Mouse (Mus musculus): ENCODE data around the gene Tspan32. TPM values are rescaled to one million over a fixed set of nuclear protein-coding genes. Genes with fewer than 3 reads are reported as not detected.

Tspan32 gene
- total RNA-seq, 2 experiments from 2014 or later, result 0.17 TPM; not detected in 1

GRCm38 (mm10) chr7:143007599-143008369 is 2.9 kb downstream of the Tspan32 start:
- peak; percentile 84 to 97 for DNase-seq (ENCODE audit: low spot score in 2 of 2)

DNA sequence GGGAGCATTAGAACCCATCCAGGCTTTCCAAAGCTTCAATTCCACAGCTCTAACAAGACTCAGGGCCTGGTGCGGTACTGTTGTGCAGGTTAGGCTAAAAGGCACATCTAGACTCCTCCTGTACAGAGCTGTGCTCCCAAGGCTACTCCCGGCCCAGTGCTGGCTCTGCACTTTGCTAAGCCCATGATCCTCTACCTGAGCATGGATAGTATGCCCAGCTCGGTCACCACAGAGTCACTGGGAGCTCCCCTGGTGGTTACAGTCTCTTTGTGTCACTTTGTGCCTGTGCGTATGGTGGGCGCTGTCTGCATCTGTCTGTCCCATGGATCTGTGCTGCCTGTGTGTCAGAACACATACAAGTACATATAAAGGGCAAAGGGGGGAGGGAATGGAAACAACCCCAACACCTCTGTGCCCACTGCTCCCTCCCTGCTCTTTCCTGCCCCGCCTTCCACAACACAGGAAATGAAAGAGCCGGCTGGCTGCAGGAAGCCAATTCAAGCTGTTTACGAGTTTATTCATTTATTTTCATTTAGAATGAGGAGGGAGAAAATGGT is 3.6 kb downstream of the Tspan32 start:
- DNase-seq (ENCODE audit: low spot score in 2 of 2), result no peak

DNA sequence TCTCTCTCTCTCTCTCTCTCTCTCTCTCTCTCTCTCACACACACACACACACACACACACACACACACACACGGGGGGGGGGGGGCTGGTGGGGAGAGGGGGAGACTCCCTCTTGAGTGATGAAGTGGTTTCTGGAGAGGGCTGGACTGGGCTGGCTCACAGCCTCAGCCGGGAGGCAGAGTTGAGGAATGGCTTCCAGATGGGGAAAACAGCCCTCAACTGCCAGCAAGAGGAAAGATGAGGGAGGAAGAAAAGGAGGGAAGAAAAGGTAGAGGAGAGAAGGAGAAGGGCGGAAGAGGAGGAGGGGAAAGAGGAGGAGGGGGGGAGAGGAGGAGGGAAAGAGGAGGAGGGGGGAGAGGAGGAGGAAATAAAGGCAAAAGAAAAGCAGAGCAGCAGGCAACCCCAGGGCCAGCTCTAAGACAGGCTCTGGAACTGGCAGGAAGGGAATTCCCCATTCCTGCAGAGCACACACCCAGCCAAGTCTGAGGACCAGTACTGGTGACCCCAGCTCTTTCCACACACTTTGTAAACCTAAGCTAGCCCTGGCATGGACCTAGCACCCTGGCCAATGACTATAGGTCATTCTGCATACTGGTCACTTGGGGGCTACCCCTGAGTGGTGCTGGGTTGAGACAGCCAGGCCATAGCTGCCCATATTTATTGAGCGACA is 4.3 kb downstream of the Tspan32 start:
- no peak for DNase-seq (ENCODE audit: low spot score in 2 of 2)

DNA sequence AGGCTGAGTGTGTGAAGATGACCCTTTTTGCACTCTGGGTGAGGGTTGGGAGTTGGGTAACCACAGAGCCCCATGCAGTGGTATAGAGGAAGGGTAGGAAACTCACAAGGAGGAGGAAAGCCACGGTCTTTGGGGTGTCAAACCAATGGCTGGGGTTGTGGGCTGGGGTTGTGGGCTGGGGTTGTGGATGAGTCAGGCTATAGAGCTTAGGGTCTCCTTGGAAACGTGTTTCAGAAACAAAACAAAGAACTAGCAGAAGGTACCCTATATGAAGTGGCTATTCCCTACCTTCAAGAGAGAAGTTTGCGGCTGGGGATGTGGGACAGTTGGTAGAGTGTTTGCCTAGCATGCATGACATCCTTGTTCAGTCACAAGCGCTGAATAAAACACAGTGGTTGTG is 5.2 kb downstream of the Tspan32 start:
- DNase-seq (ENCODE audit: low spot score in 2 of 2), result no peak

DNA sequence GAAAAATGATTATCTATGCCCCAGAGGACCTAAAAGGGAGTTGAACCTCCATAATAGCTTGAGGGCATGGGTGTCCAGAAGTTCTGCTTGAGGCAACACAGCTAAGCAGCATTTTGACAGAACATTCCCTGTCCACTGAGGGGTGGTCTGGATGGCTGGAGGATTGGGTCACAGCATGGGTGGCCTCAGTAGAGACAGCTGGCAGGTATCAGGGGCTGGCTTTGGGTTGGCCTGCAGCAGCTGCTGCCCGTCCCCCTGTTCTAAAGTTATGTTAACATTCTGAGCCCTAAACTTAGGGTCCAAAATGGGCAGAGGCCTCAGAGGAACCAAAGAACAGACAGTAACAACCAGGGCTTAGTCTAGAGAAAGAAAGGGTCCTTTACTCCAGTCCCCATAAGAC is 6.4 kb downstream of the Tspan32 start:
- no peak for DNase-seq (ENCODE audit: low spot score in 2 of 2)

DNA sequence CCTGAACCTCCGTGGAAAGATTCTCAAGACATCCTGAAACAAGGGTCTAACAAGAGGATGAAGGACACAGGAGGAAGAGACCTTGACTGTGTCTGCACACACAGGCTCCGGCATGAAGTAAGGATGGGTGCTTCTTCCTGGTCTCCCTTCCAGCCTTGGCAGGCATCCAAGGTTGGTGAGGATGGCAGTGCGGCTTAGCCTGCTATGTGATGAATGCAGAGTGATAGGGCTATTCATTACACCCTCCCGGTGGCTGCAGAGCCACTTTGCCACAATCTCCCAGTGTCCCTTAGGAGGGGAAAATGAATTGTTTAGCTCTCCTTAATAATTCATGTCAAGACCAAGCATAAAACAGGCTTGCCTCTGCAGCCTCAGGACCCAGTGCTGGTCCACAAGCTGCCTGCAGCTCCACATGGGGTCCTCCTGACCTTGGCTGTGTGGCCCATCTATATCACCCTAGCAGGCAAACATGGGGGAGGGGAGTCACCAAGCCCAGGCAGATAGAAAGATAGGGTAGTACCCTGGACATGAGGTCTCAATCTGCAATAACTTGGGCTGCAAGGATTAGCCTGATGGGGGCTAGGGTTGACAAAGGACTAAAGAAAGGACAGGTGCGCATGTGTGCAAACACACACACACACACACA is 7.5 kb downstream of the Tspan32 start:
- DNase-seq (ENCODE audit: low spot score in 2 of 2), result no peak

DNA sequence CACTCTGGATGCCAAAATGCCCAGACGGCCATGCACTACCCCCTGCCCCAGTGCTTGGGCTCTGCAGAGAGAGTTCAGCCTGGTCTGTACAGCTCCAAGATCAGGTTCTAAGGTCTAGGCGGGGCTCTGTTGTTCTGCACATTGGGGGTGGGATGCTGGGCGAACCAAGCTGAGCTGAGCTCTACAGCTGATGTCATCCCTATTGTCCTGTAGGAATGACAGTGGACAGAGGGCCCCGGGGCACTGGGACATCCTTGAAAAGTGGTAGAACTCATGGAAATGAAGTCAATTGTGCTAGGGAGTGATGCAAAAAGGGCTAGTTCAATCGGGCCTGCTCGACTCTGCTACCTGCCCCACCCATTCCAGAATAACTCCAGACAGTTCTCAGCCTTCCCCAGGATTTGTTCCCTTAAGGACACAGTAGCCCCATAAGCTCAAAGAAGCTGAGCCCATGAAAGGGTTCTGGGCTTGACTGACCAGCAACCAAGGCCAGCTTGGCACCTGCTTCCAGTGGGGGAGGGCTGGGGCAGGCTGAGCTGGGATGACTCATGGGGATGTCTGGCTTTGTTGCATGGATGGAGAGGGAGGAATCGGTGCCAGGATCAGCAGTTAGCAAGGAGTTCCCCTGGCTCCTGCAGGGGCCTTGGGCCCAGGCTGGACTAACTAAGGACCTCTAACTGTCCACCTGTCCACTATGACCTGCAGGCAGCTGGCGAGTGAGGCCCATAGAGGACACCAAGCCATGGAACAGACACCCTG is 8.8 kb downstream of the Tspan32 start:
- peak; percentile 23 to 52 for DNase-seq (ENCODE audit: low spot score in 2 of 2)

DNA sequence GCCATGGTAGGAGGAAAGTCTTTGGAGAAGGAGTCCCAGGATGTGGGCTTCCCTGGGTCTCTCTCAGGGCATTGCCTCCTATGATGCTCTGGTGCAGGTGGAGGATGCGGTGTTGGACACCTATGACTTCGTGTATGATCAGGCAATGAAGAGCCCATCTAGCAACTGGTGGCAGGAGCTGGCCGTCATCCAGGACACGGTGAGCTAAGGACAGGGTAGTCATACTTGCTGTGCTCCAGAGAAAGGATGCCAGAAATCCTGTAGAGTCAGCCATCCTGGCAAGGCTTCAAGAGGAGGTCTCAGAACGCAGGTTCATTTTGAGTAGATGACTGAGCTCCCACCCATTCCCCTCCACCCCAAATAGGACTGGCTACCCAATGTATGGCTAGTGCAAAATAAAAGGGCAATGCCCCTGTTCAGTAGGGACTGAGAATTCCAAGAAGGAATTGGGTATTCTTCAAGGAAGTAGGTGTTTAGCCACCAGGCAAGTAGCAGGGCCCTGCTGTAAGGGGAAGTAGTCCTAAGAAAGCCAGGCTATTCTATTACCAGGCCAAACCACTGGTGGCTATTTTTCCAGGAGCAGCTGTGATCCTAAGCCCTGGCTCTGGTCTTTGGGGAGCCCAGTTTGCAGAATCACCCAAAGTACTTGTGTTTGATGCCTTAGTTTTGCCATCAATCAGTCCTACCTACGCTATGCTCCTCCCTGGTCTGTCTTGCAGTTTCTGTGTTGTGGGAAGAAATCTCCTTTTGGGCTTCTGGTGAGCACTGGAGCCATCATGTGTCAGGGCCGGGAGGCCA is 10.2 kb downstream of the Tspan32 start:
- no peak for DNase-seq (ENCODE audit: low spot score in 2 of 2)

GRCm38 (mm10) chr7:143015755-143016423 is 11.0 kb downstream of the Tspan32 start:
- DNase-seq (ENCODE audit: low spot score in 2 of 2), result peak; percentile 65 to 75

GRCm38 (mm10) chr7:143016424-143017142 is 11.7 kb downstream of the Tspan32 start:
- DNase-seq (ENCODE audit: low spot score in 2 of 2), result no peak

- DNase-seq (ENCODE audit: low spot score in 2 of 2), result no peak
Measured at GRCm38 (mm10) chr7:143017181-143017580, 12.3 kb downstream of the Tspan32 start.

DNA sequence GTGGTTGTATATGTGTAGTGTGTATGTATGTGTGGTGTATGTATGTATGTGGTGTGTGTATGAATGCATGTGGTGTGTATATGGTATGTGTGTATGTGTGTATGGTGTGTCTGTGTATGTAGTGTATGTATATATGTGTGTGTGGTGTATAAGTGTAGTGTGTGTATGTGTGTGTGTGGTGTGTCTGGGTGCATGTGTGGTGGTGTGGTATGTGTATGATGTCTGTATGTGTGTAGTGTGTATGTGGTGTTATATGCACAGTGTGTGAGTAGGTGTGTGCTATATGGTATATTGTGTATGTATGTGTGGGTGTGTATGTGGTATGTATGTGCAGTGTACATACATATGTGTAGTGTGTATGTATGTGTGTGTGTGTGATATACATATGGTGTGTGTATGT is 15.2 kb downstream of the Tspan32 start:
- no peak for DNase-seq (ENCODE audit: low spot score in 2 of 2)

DNA sequence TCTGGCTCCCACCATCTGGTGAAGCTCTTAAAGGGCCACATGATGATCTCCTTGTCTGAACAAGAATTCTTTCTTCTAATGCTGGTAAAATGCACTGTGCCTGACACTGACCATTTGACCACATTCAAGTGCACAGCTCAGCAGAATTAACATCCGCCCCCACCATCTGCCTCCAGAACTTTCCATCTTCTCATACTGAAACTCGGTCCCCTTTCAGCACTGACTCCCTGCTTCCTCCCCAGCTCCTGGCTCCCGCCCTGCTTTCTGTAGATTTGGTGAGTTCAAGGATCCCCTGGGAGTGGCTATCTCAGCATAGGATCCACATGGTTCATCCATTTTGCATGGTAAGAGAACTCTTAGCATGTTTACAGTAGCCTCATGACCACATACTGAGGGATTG is 15.9 kb downstream of the Tspan32 start:
- DNase-seq (ENCODE audit: low spot score in 2 of 2), result no peak

DNA sequence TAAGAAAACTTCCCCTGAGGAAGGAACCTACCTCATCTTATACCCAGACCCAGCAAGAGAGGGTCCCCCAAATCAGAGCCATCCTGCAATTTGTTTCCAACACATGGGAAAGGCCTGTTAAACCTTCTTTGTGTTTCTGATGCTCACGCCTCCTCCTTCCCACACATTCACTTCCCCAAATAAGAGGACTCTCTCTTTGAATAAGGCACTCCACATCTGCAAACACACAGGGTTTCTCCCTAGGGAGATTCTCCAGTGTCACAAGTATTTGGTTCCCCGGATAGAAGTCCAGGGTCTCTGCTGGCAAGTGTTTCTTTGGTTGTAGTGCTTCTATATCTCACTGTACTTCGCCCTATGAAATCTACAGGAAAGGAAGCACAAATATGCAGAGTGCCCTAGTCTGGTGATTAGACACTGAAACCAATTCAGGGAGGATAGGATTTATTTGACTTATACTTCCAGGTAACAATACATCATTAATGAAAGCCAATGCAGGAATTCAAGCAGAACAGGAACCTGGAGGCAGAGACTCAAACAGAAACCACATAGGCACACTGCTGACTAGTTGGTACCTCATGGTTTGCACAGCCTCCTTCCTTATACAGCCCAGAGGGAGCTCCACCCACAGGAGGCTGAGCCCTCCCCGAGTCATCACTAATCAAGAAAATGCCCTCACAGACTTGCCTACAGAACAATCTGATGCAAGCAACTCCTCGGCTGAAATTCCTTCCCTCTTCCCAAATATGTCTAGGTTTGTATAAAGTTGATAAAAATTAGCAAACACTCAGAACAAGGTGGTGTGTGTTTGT is 16.7 kb downstream of the Tspan32 start:
- DNase-seq (ENCODE audit: low spot score in 2 of 2), result no peak

DNA sequence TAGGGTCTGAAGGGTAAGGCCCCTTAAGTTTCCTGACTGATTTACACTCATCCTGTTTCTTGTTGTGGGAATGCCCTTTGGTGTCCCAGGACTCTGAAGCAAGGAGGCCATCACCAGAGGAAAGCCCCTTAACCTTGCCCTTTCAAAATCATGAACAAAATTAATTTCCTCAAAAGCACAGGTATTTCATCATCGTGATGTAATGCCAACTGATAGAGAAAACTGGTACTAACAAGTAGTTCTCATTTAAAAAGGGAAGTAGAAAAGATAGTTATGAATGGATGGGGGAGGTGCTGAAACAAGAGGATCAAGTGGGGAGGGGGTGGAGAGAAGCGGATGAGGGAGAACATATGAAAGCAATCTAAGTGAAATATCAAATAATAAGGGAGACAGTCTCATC is 18.7 kb downstream of the Tspan32 start:
- DNase-seq (ENCODE audit: low spot score in 2 of 2), result no peak

GRCm38 (mm10) chr7:143024293-143024692 is 19.4 kb downstream of the Tspan32 start:
- DNase-seq (ENCODE audit: low spot score in 2 of 2), result no peak

DNA sequence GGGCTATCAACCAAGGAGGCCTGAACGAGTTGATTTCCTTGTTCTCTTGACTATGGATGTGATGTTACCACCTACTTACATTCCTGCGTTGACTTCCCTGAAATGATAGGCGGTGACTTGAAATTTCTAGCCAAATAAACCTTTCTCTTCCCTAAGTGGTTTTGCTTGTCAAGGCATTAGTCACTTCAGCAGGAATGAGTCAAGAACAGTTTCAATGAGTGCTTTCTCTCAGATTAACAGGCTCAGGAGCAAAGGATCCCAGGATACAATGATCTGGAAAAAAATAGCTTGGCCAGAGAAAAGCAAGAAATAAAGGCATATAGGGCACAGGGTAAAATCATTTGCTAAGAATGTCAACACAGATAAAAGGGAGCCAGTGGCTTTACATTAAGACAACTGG is 20.6 kb downstream of the Tspan32 start:
- DNase-seq (ENCODE audit: low spot score in 2 of 2), result no peak

- no peak for DNase-seq (ENCODE audit: low spot score in 2 of 2)
Measured at GRCm38 (mm10) chr7:143027196-143027595, 22.4 kb downstream of the Tspan32 start.
